Mouse (Mus musculus) regulatory T cell (primary cell): ENCODE data around the gene Pgm3.

Experiments used
- in situ Hi-C: fragments of 300-600 bp; cut with MboI, MseI; formaldehyde crosslinking; loops from one replicate; pipeline ENCODE4 v1.15.1; 2025; ENCODE audit warnings: high pct_unique_total_duplicates

The Pgm3 gene

DNA sequence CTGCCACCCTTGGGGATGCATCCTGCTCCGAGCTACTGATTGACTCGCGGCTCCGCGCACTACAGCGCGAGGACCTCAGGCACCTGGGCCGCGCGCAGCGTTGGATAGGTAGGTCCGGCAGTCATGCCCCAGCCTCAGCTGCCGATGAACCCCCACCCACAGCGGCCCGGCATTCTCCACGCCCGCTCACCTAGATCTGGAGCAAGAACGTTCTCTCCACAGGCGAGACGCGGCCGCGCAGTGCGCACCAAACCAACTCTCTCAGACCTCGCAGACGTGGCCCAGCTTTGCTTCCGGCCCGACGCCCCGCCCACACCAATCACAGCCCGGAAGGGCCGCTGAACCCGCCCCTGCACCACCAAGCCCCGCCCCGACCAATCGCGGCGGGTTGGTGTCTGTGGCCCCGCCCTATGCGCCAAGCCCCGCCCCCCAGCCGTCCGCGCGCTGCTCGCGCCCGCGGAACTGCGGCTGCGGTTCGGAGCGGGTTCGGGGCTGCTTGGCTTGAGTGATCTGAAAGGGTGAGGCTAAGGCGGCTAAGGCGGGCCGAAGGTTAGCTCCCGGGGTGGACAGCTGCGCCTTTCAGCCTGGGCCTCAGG lies at the start of gene Pgm3, which contains the start of gene Rwdd2a:
Gene Pgm3, minus strand, starts transcription at position 303 of the 596 bp plus-strand sequence.
Gene Rwdd2a, plus strand, starts transcription at position 452 of the 596 bp plus-strand sequence.
- in situ Hi-C loops: loop anchor here (25.0 kb wide), 1 partner anchor 834 kb away; the partner anchor contains the start of gene Ibtk

DNA sequence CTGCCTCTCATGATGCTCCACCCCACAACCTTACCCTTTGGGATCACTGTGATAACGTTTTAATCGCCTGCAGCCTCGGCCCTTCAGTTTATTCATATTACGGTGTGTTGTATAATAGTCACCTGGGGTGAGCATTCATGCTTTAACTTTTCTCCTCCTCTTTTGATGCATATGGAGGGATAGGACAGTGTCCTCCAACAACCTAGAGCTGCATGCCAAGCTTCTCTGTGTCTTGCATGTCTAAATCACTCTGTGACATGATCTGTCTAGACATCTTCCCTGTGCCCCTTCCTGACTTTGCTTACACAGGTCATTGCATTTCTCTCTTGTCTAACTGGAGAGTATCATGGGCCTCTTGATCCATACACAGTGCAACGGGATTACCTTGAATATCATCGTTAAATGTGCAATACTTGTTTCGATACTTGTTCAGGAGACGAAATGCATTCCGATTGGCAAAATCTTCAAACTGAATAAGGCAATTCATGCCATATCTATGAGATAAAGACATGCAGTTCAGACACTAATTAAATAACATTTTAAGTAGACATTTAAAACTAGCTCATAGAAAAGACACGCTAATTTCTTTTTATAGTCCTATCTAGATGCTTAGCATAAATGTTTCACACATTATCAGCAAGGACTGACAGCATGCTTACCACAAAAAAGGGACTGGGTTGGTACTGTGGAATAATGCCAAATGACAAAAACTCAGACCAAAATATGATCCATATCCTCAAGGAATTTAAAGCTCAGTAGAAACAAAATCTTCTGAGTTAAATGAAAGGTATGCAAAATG lies 47.9 kb upstream of the Pgm3 start:
- in situ Hi-C loops: loop anchor here (10.0 kb wide), 1 partner anchor 1125 kb away; no protein-coding TSS in a partner anchor

DNA sequence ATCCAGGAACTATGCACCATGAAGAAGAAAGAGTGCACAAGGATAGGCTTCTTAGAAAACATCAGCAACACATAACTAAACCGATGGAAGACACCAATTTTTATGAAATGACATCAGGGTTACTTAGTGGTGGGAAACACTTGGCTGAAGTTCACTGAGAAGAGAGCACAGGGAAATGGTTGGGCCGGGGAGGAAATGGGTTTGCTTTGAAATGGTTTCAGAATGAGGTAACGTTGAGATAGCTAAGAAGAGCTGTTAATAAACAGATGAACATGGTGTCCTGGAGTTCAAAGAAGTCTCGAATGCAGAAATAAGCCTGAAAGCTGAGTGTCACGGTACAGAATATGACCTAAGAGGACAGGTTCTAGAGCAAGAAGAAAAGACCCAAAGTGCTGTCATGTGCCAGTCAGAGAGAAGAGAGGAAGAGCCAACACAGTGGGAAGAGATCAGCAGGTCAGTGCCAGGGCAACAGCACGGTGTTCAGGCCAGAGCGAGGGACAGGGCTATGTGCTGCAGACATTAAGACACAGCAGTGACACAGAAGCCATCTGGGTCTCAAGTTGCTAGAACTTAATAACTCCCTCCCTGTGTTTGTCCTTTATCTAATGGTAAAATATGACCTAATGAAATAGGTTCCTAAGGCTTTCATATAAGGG lies 46.3 kb upstream of the Pgm3 start:
- in situ Hi-C loops: no loop called here

DNA sequence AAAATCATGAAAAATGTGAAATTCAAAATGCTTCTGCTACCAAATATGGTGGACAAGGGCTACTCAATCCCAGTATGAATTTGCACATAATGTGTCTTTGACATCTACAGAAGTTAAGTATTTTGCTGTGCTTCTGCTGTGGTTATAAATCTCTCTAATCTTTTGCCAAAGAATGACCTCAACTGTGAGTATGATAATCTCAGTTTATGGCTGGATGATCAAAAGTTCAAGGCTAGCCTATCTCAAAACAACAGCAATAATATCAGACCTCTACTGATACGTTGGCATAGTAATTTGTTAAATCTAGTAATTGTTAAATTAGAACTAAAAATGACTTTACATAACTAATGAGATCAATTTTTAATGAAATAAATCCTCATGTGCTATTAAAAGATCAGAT lies 44.1 kb upstream of the Pgm3 start:
- in situ Hi-C loops: no loop called here

DNA sequence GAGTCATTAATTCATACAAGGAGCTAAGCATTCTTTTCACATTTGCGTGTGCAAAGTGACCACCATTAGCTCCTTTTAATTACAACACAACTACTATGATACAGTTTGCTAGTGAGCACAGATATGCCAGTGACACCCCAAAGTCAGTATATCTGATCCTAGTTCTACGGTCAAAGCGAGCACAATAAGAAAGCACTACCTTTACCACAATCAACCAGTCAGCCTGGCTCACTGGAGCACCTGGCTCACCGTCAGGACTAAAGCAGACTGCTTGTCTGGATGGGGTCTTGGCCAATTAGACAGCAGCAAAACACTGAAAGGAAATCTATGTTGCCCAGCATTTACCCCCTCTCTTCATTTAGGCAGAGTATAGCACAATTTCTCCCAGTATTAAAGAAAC lies 40.4 kb upstream of the Pgm3 start:
- in situ Hi-C loops: no loop called here

DNA sequence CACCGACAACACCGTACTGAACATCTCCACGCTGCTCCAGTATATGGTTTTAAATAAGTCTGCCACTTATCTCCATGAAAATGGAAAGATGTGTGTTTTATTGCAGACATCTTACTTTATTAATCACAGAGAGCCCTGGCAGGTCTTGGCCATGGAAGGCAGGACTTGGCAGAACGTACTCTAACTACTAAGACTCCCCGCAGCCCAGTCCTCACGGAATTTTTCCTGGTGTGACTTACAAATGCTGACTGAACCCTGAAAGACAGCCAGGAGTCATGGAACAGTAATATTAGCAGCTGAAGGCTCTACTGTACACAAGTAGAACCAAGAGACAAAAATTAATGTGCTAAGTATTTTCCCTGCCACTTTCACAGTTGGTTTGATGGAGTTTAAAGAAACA lies 34.1 kb upstream of the Pgm3 start:
- in situ Hi-C loops: loop anchor here (10.0 kb wide), 1 partner anchor 529 kb away; no protein-coding TSS in a partner anchor

DNA sequence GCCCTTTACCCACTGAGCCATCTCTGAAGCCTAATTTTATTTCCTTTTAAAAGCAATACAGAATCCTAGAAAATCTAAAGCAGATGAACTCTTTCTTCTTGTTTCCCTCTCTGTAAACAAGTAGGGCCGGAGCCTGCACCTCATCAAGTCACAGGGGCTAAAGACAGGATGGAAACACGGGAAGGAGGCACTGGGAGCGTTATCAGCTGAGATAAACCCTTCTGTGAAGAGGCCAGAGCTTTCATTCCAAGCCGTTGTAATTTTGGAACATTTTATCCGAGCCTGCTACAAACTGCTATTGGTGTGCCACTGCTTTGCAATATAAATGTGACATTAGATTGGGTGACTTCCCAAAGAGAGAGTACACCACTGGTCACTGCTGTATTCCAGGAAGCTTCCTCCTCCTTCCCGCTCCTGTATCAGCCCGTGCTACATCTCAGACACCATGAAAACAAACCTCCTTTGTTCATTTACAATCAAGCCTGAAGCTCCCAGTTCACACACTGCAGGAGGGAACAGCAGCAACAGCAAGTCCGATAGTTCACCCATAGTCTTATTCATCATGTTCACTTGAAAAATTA lies 28.2 kb upstream of the Pgm3 start:
- in situ Hi-C loops: loop anchor here (10.0 to 25.0 kb wide), 3 partner anchors 412 to 662 kb away; partner anchors contain the start of genes Cep162, Cyb5r4 and Ripply2

DNA sequence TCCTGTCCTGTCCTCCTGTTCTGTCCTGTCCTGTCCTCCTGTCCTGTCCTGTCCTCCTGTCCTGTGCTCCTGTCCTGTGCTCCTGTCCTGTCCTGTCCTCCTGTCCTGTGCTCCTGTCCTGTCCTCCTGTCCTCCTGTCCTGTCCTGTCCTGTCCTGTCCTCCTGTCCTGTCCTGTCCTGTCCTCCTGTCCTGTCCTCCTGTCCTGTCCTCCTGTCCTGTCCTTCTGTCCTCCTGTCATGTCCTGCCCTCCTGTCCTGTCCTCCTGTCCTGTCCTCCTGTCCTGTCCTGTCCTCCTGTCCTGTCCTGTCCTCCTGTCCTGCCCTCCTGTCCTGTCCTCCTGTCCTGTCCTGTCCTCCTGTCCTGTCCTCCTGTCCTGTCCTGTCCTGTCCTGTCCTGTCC lies 25.3 kb upstream of the Pgm3 start:
- in situ Hi-C loops: loop anchor here (25.0 kb wide), 2 partner anchors 415 to 665 kb away; partner anchors contain the start of genes Cep162, Cyb5r4 and Ripply2

DNA sequence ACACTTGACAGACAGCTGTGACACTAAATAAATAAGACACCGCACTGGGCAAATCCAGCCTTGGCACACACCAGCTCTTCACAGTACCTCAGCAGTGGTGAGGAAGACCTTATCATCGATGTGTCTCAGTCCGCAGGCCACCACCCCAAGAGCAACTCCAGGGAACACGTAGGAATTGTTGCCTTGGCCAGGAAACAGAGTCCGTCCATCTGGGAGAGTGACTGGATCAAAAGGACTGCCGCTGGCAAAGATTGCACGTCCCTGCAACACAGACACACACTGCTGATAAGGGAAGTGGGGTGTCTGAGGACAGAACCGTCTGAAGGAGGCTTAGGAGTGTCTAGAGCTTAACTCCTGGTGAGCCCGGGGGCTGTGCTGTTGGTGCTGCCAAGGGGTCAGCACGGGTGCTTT lies 22.7 kb upstream of the Pgm3 start:
- in situ Hi-C loops: loop anchor here (5.0 to 25.0 kb wide), 4 partner anchors 153 to 668 kb away; partner anchors contain the start of genes Cep162, Cyb5r4 and Ripply2

DNA sequence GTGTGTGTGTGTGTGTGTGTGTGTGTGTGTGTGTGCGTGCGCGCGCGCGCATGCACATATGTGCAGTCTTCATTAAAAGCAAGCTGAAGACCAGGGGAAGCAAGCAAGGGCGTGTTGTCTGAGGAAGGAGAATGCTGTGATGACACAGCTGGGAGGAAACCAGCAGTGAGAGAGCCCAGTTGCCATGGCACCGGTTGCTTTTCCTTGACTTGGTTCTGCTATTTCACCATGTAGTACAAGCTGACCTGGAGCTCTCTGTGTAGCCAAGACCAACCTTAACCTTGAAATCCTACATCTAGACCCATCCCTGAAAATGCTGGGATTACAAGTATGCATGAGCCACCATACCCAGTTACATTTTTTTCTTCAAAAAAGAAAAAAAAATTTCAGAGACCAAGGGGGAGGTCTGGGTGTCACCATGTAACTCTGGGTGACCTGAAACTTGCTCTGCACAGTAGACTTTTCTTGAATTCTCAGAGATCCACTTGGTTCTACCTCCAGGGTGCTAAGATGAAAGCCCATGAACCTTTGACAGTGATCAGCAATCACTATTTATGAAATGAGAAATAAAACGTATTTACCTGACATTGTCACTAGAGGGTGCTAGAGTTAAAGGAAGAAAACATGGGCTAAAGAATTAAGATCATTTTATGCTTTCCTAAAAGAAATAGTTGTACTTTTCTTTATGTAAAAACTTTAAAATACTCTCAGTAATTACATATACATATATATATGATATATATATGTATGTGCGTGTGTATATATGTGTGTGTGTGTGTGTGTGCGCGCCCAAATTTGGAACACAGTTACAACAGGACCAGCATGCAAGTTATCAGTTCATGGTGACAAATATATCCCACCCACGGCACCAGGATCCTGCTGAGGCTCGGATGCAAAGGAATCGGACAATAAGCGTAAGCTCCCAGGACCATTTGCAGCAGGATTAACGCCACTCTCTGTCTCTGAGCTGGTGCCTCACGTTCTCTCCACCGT lies 21.3 kb upstream of the Pgm3 start:
- in situ Hi-C loops: loop anchor here (5.0 to 25.0 kb wide), 4 partner anchors 154 to 669 kb away; partner anchors contain the start of genes Cep162, Cyb5r4 and Ripply2

DNA sequence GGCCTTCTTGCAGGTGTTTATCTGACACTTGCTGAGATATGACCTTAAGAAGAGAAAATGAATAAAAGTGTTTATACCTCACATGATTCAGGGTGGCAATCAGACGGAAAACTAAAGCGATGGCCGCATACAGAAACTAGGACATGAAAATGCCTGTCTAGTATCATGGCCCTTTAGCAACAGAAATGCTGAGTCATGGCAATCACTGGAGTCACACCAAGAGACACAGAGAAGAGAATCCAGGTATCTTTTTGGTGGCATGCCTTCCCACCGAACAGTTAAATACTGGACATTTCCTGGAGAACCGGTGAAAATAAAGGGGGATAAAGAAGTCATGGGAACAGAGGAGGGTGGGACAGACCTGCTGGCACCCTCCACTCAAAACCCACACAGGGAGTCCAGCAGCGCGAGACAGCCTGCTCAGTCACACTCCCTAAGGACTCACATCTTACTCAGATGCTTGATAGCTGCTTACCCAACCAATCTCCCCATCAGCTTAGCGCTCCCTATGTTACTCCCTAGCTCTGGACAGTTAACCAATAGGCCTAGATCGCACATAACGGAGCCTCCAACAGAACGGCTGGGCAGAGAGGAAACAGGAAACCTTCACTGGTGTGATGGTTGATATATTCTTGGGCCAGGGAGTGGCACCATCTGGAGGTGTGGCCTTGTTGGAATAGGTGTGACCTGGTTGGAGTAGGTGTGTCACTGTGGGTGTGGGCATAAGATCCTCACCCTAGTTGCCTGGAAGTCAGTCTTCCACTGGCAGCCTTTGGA lies 15.6 kb upstream of the Pgm3 start:
- in situ Hi-C loops: loop anchor here (25.0 kb wide), 2 partner anchors 425 to 675 kb away; partner anchors contain the start of genes Cep162, Cyb5r4 and Ripply2

DNA sequence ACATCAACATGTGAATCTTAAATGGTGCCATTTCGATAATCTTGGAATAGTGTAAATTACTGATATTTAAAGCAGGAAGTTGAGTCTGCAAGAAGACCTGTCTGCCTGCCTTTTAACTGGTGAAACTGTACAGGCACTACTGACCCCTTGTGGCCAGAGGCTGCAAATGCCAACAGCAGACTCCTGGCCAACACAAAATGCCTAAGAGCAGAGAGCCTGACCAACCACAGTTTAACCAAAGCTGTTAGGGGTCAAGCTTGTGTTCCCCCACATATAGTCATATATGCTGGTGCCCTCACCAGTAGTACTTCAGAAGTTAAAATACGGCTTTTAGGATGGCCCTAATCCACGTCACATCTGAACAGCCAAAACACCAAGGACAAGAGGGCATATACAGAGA lies 12.1 kb upstream of the Pgm3 start:
- in situ Hi-C loops: loop anchor here (25.0 kb wide), 2 partner anchors 429 to 679 kb away; partner anchors contain the start of genes Cep162, Cyb5r4 and Ripply2

DNA sequence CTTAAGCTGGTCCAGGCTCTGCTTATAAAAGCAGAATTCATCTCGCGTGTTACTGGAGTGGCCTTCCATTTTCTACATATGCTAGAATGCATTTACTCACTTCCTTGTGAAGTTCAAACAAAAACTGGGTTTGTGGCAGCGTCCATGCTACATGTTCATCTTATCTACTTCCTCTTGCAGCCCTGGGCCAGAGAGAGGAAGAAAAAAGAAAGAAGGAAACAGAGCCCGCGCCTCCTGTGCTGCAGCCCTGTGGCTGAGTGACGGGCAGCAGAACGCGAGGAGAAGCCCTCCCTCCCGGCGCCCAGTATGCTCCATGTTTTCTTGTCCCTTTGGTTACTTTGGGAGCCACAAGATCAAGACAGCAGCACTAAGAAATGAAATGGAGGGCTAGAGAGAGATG lies 8.0 kb upstream of the Pgm3 start:
- in situ Hi-C loops: loop anchor here (25.0 kb wide), 2 partner anchors 433 to 683 kb away; partner anchors contain the start of genes Cep162, Cyb5r4 and Ripply2

DNA sequence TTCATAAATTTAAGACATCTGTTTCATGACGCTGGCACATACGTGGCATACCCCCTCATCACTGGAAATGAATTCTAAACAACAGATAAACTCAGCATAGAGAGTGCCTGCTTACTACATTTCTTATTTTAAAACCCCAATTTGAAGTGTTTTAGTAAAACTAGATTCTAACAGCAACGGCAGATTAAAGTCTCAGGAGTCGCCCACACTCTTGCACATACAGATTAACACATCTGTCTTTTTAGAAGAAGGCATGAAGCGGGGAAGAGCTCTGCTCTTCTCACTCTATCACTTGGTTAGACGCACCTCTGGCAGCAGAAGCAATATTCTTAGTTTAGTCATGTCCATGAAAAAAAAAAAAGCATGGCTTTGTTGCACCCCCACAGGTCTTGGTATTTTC lies 3.5 kb upstream of the Pgm3 start:
- in situ Hi-C loops: loop anchor here (25.0 kb wide), 2 partner anchors 437 to 687 kb away; partner anchors contain the start of genes Cep162, Cyb5r4 and Ripply2

DNA sequence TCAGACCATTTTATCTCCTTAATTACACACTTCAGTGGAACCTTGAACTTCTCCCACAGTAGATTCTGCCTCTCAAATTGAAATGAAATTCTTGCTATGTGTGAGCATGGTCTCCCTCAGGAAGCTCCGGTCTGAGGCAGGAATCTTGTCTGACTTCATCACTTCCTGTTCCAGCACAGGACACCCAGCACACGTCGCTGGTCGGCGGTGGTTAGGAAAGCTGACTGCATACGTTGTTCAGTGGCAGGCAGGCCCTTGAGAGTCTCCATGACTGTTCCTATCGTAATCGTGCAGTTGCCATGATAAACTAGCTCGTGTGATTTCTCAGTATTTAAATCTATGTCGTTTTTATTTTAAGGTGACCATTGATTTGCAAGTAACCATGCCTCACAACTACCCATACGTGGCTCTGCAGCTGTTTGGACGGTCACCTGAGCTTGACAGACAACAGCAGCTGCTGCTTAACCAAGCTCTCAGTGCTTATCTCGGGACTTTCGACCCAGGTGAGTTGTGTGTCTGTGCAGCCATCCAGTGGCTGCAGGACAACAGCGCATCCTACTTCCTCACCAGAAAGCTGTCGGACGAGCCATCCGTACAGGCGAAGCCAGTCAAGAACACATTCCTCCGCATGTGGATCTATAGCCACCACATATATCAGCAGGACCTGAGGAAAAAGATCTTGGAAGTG lies 2.1 kb upstream of the Pgm3 start:
- in situ Hi-C loops: loop anchor here (25.0 kb wide), 1 partner anchor 836 kb away; the partner anchor contains the start of gene Ibtk

DNA sequence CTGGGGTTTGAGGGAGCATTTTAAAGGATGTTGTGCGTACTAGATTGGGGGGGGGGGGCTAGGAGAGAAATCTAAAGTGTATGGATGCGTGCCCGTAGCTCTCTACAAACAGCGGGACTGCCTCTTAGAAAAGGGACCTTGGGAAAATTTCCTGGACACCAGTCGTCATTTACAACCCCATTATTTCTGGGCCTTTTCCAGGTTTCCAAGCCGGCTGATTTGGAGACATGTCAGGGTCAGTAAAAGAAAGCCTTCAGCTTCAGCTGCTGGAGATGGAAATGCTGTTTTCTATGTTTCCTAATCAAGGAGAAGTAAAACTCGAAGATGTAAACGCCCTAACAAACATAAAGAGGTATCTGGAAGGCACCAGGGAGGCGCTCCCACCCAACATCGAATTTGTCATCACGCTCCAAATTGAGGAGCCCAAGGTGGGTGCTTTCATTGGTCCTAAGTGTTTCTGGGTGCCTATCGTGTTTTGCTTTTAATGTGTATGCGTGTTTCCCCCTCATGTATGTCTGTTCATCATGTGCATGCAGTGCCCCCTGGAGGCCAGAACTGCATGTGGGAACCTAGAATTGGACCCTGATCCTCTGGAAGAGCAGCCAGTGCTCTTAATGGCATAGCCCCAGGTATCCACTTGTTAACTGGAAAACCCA lies 1.1 kb upstream of the Pgm3 start:
- in situ Hi-C loops: loop anchor here (25.0 kb wide), 1 partner anchor 835 kb away; the partner anchor contains the start of gene Ibtk

DNA sequence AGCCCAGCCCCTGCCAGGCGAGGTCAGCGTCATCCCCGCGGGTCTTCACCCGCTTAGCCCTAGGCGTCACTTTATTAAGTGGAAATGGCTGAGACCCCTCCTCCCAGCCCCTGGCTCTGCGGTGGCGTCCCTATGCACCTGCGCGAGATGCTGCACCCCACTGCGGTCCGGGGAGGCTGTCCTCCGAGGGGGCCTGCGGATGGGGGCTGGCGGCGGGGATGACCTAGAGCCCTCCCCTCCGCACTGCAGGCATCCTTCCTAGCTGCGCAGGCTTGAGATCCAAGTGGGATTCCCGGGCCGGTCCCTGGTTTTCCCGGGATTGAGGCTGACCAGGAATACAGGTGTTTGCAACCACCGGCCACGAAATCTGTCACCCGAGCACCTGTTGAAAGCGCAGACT lies 554 bp upstream of the Pgm3 start:
- in situ Hi-C loops: loop anchor here (25.0 kb wide), 1 partner anchor 835 kb away; the partner anchor contains the start of gene Ibtk

DNA sequence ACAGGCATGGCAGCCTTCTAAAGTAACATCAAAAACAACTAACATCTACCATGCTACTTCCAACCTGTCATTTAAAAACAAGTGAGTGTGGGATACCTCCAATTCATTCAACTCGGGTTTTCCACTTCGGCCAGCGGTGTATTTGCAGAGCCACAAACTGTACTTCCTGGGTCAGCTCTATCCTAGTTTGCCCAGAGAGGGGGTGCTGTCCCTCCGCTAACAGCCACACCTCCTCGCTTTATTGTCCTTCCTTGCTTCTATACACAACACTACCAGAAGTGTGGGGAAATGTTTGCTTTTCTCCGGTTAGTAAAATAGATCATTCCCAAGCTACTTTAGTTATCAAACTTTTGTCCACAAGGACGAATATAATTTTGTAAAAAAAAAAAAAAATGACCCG lies 696 bp downstream of the Pgm3 start:
- in situ Hi-C loops: loop anchor here (25.0 kb wide), 1 partner anchor 834 kb away; the partner anchor contains the start of gene Ibtk
